Mouse (Mus musculus) spleen, adult 2 months (tissue): Measurements from ENCODE around the gene Zfhx3. TPM values are rescaled to one million over a fixed set of nuclear protein-coding genes. Genes with fewer than 3 reads are reported as not detected.

Experiments
- DNase-seq, 2 experiments: peaks; one replicate each; pipeline versions ENCODE4 v3.0.0 to v3.0.0-alpha.2; 2012 to 2021; ENCODE audit warnings: low spot score in 2 of 2, low read depth in 1 of 2
- H3K27ac ChIP-seq: fragments of 200-500 bp; 2 replicates; pipeline ENCODE4 v1.5.1; 2012; ENCODE audit warnings: low read length, inconsistent platforms; ENCODE audit not compliant: insufficient read depth
- H3K27me3 ChIP-seq: fragments of 200-500 bp; 2 replicates; pipeline ENCODE4 v1.6.1; 2012; ENCODE audit warnings: mild to moderate bottlenecking, moderate library complexity, low read length, inconsistent platforms; ENCODE audit not compliant: control insufficient read depth, insufficient read depth
- H3K36me3 ChIP-seq: fragments of 200-500 bp; 2 replicates; pipeline ENCODE4 v1.6.1; 2012; ENCODE audit warnings: mild to moderate bottlenecking, low read length, inconsistent platforms; ENCODE audit not compliant: control insufficient read depth, insufficient read depth
- H3K4me1 ChIP-seq: fragments of 200-500 bp; 2 replicates; pipeline ENCODE4 v1.6.1; 2011; ENCODE audit warnings: inconsistent platforms; ENCODE audit not compliant: control insufficient read depth, insufficient read depth, insufficient read length
- H3K4me3 ChIP-seq: fragments of 200-500 bp; 2 replicates; pipeline ENCODE4 v1.5.1; 2011; ENCODE audit warnings: mild to moderate bottlenecking, inconsistent platforms; ENCODE audit not compliant: insufficient read depth, insufficient read length; ENCODE audit errors: extremely low read depth
- CTCF ChIP-seq: fragments of 200-500 bp; IDR thresholded peaks from 2 replicates; pipeline ENCODE4 v1.5.1; 2011; ENCODE audit warnings: mild to moderate bottlenecking, inconsistent platforms; ENCODE audit not compliant: insufficient read depth, insufficient read length, insufficient replicate concordance; ENCODE audit errors: extremely low read depth
- POLR2A ChIP-seq: fragments of 200-500 bp; IDR thresholded peaks from 2 replicates; pipeline ENCODE4 v1.6.1; 2011; ENCODE audit warnings: low read depth, low read length, inconsistent platforms
- WGBS: fragments of 180-500 bp; shearing (Covaris S2); methylation state at CpG from one replicate; pipeline ENCODE4 v1.1.7; 2018; 5-methylcytosine and 5-hydroxymethylcytosine counted together
- polyA plus RNA-seq: library from polyadenylated mRNA; depleted of rRNA; stranded (reverse); fragments of >200 nt; gene quantifications from 2 replicates; pipeline ENCODE4 v1.2.3, GENCODE M21; 2012

The Zfhx3 gene
- polyA plus RNA-seq, 1 experiment, result 1.5 TPM

- WGBS, result 10% methylated on average over 10 of the region's 10 CpGs
- TF ChIP-seq CTCF (no peak), POLR2A (no peak)
- no peak overlapping the region for H3K4me3 ChIP-seq
- H3K27me3 ChIP-seq, result peaks cover 1% of the 10 kb centered on the region
- H3K36me3 ChIP-seq, result no peaks in the 10 kb centered on the region
- no peak overlapping the region for H3K27ac ChIP-seq
- DNase-seq, result no peak
- no peaks in the 10 kb centered on the region for H3K4me1 ChIP-seq
These were observed 1.3 kb downstream of the Zfhx3 start for GRCm38 (mm10) chr8:107943550-107944348.

- WGBS, result 28% methylated on average over 31 of the region's 31 CpGs
- H3K27me3 ChIP-seq, result peaks cover 1% of the 10 kb centered on the region
- H3K36me3 ChIP-seq, result no peaks in the 10 kb centered on the region
- no peak overlapping the region for H3K27ac ChIP-seq
- H3K4me3 ChIP-seq, result no peak overlapping the region
- TF ChIP-seq POLR2A, result no peak
- no peak for TF ChIP-seq CTCF
- no peaks in the 10 kb centered on the region for H3K4me1 ChIP-seq
- no peak for DNase-seq
These were observed 2.5 kb downstream of the Zfhx3 start for GRCm38 (mm10) chr8:107944676-107945600.

GRCm38 (mm10) chr8:107946888-107947287 is 4.4 kb downstream of the Zfhx3 start:
- TF ChIP-seq POLR2A (no peak), CTCF (no peak)
- H3K4me3 ChIP-seq, result no peak overlapping the region
- 74% methylated on average over 5 of the region's 5 CpGs for WGBS
- no peaks in the 10 kb centered on the region for H3K4me1 ChIP-seq
- DNase-seq, result no peak
- no peaks in the 10 kb centered on the region for H3K36me3 ChIP-seq
- H3K27me3 ChIP-seq, result peaks cover 1% of the 10 kb centered on the region
- no peak overlapping the region for H3K27ac ChIP-seq

- TF ChIP-seq POLR2A (no peak), CTCF (no peak)
- H3K36me3 ChIP-seq, result no peaks in the 10 kb centered on the region
- no peak overlapping the region for H3K27ac ChIP-seq
- 62% methylated on average over 3 of the region's 3 CpGs for WGBS
- no peak for DNase-seq
- no peaks in the 10 kb centered on the region for H3K27me3 ChIP-seq
- H3K4me3 ChIP-seq, result no peak overlapping the region
- H3K4me1 ChIP-seq, result no peaks in the 10 kb centered on the region
These were observed 13.4 kb downstream of the Zfhx3 start for GRCm38 (mm10) chr8:107955887-107956286.

GRCm38 (mm10) chr8:107957566-107957965 is 15.1 kb downstream of the Zfhx3 start:
- no peak for DNase-seq
- no peaks in the 10 kb centered on the region for H3K27me3 ChIP-seq
- H3K4me1 ChIP-seq, result no peaks in the 10 kb centered on the region
- no peaks in the 10 kb centered on the region for H3K36me3 ChIP-seq
- 84% methylated on average over 8 of the region's 8 CpGs for WGBS
- H3K27ac ChIP-seq, result no peak overlapping the region
- TF ChIP-seq POLR2A, result no peak
- no peak for TF ChIP-seq CTCF
- no peak overlapping the region for H3K4me3 ChIP-seq

GRCm38 (mm10) chr8:107960466-107960865 is 18.0 kb downstream of the Zfhx3 start:
- TF ChIP-seq CTCF (no peak), POLR2A (no peak)
- Histone ChIP-seq H3K27ac (no peak overlapping the region), H3K36me3 (no peaks in the 10 kb centered on the region), H3K4me3 (no peak overlapping the region), H3K4me1 (no peaks in the 10 kb centered on the region), H3K27me3 (no peaks in the 10 kb centered on the region)
- no peak for DNase-seq
- WGBS, result 86% methylated on average over 11 of the region's 11 CpGs

GRCm38 (mm10) chr8:107960878-107961277 is 18.4 kb downstream of the Zfhx3 start:
- Histone ChIP-seq H3K27ac (no peak overlapping the region), H3K36me3 (no peaks in the 10 kb centered on the region), H3K27me3 (no peaks in the 10 kb centered on the region), H3K4me3 (no peak overlapping the region), H3K4me1 (no peaks in the 10 kb centered on the region)
- DNase-seq, result no peak
- 78% methylated on average over 8 of the region's 8 CpGs for whole genome bisulfite sequencing
- TF ChIP-seq CTCF (no peak), POLR2A (no peak)
